Mouse (Mus musculus) E14TG2a.4 (cell line): Measurements from ENCODE around the gene Tpr.

ENCODE experiments used
- CTCF ChIP-seq: conservative IDR thresholded peaks from 2 replicates; pipeline ENCODE4 v1.5.1; 2014; ENCODE audit warnings: low read length
- NANOG ChIP-seq: IDR thresholded peaks from 2 replicates; pipeline ENCODE4 v1.6.1; 2014; ENCODE audit warnings: borderline replicate concordance, low read length, mixed read lengths
- POU5F1 ChIP-seq: IDR thresholded peaks from 2 replicates; pipeline ENCODE4 v1.6.1; 2014; ENCODE audit warnings: low read length, borderline replicate concordance

- TF ChIP-seq CTCF, result no peak
- TF ChIP-seq POU5F1, result no peak
- TF ChIP-seq NANOG, result no peak
These were observed 73.5 kb downstream of the Tpr start, which contains the start of gene Prg4 for GRCm38 (mm10) chr1:150466132-150466531.
